Mouse (Mus musculus) heart, embryonic 15.5 days (tissue): ENCODE data around the gene Chd2. TPM values are rescaled to one million over a fixed set of nuclear protein-coding genes. Genes with fewer than 3 reads are reported as not detected.

Experiments
- ATAC-seq: fragments of 200-750 bp; cut with Nextera tagmentation; replicated peaks from 2 replicates; pipeline ENCODE4 v1.8.0; 2017; ENCODE audit warnings: low read depth, moderate TSS enrichment; ENCODE audit not compliant: insufficient number of reproducible peaks, insufficient read depth, low FRiP score
- H3K27ac ChIP-seq: fragments of 300-500 bp; sonication (generic); 2 replicates; pipeline ENCODE4 v1.5.1; 2015; ENCODE audit warnings: mild to moderate bottlenecking, inconsistent platforms
- H3K27me3 ChIP-seq: fragments of 300-500 bp; sonication (generic); 2 replicates; pipeline ENCODE4 v1.6.1; 2015; ENCODE audit warnings: inconsistent platforms
- H3K36me3 ChIP-seq: fragments of 300-500 bp; sonication (generic); 2 replicates; pipeline ENCODE4 v1.6.1; 2015; ENCODE audit warnings: mild to moderate bottlenecking, inconsistent platforms
- H3K4me1 ChIP-seq: fragments of 300-500 bp; sonication (generic); replicated peaks from 2 replicates; pipeline ENCODE4 v1.6.1; 2015; ENCODE audit warnings: inconsistent platforms
- H3K4me2 ChIP-seq: fragments of 300-500 bp; sonication (generic); 2 replicates; pipeline ENCODE4 v1.6.1; 2015; ENCODE audit warnings: inconsistent platforms, mild to moderate bottlenecking, moderate library complexity
- H3K4me3 ChIP-seq: fragments of 300-500 bp; sonication (generic); 2 replicates; pipeline ENCODE4 v1.5.1; 2015; ENCODE audit warnings: mild to moderate bottlenecking, inconsistent platforms
- H3K9ac ChIP-seq: fragments of 300-500 bp; sonication (generic); 2 replicates; pipeline ENCODE4 v1.6.1; 2015; ENCODE audit warnings: mild to moderate bottlenecking, inconsistent platforms
- H3K9me3 ChIP-seq: fragments of 300-500 bp; sonication (generic); replicated peaks from 2 replicates; pipeline ENCODE4 v1.6.1; 2016; ENCODE audit warnings: inconsistent platforms
- WGBS: fragments of 180-500 bp; shearing (Covaris S2); methylation state at CpG from one replicate; pipeline ENCODE4 v1.1.7; 2015; ENCODE audit warnings: mixed read lengths; 5-methylcytosine and 5-hydroxymethylcytosine counted together
- polyA plus RNA-seq: library from polyadenylated mRNA; unstranded; fragments of >200 nt; fragmentation: Nextera tagmentation; extraction: Ambion mirVana; gene quantifications from 2 replicates; pipeline ENCODE4 v1.2.1, GENCODE M21; 2015

Chd2 gene
- polyA plus RNA-seq, 1 experiment from 2014 or later: 41.2 TPM

- 58% methylated on average over 2 of the region's 2 CpGs for WGBS
- Histone ChIP-seq H3K4me3 (no peak overlapping the region), H3K27ac (no peak overlapping the region), H3K4me2 (0 out of 2 replicates have a peak overlapping the region, but pooled peaks have one; percentile 23), H3K9ac (no peak overlapping the region), H3K36me3 (peaks cover 34% of the 10 kb centered on the region), H3K27me3 (no peaks in the 10 kb centered on the region), H3K4me1 (peaks cover 37% of the 10 kb centered on the region), H3K9me3 (no peaks in the 10 kb centered on the region)
- ATAC-seq: no peak
Observed at GRCm38 (mm10) chr7:73548051-73548450, 6.4 kb upstream of the Chd2 start.

GRCm38 (mm10) chr7:73546561-73547510 is 5.2 kb upstream of the Chd2 start:
- peak overlapping the region; percentile 66 for H3K27ac ChIP-seq
- H3K4me1 ChIP-seq: peaks cover 33% of the 10 kb centered on the region
- H3K27me3 ChIP-seq: no peaks in the 10 kb centered on the region
- 29% methylated on average over 10 of the region's 10 CpGs for WGBS
- ATAC-seq: no peak
- no peak overlapping the region for H3K9ac ChIP-seq
- H3K4me3 ChIP-seq: peak overlapping the region; percentile 19; the same call in 1 of the 2 replicates
- peaks cover 37% of the 10 kb centered on the region for H3K36me3 ChIP-seq
- H3K9me3 ChIP-seq: no peaks in the 10 kb centered on the region
- H3K4me2 ChIP-seq: peak overlapping the region; percentile 49

DNA sequence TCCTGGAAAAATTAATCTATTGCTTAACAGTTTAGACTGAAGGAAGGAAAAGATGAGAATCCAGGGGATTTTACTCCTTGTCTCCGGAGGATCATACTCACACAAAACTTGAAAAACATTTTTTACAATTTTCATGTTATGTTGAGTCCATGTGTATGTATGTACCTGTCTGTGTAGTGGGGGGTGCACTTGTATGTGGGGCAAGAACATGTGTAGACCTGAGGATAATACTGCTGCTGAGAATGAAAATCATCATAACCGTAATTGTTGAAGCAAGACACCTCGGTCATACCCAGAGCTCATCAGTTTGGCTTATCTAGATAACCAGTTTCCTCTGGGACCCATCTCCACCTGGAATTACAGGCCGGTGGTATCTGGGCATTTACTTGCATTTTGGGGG is 3.4 kb upstream of the Chd2 start:
- H3K27me3 ChIP-seq: no peaks in the 10 kb centered on the region
- no peak overlapping the region for H3K4me3 ChIP-seq
- H3K9ac ChIP-seq: no peak overlapping the region
- H3K4me2 ChIP-seq: no peak overlapping the region
- peaks cover 31% of the 10 kb centered on the region for H3K36me3 ChIP-seq
- WGBS: 85% methylated on average over 4 of the region's 4 CpGs
- H3K9me3 ChIP-seq: no peaks in the 10 kb centered on the region
- no peak for ATAC-seq
- no peak overlapping the region for H3K27ac ChIP-seq
- H3K4me1 ChIP-seq: peaks cover 33% of the 10 kb centered on the region

- Histone ChIP-seq H3K9ac (no peak overlapping the region), H3K4me1 (peaks cover 21% of the 10 kb centered on the region), H3K4me3 (peak overlapping the region; percentile 73; the same call in 1 of the 2 replicates), H3K9me3 (no peaks in the 10 kb centered on the region), H3K4me2 (peak overlapping the region; percentile 59; the same call in 1 of the 2 replicates), H3K36me3 (peaks cover 14% of the 10 kb centered on the region), H3K27me3 (no peaks in the 10 kb centered on the region), H3K27ac (peak overlapping the region; percentile 98)
- no peak for ATAC-seq
- 75% methylated on average over 7 of the region's 7 CpGs for WGBS
Observed at GRCm38 (mm10) chr7:73542131-73542853, 662 bp upstream of the Chd2 start.

DNA sequence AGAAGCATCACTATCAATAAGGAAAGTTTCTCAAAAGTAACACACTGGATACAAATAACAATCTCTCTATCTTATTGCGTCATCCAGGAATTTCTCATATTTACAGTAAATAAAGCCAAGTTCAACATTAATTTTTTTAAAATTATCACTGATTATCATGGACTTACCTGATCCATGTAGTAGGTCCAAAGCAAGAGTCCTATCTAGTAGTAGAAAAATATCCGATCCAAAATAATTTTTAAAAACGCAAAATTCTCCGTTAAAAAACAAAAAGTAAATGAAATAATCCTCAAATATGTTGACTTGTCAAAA is 595 bp downstream of the Chd2 start:
- no peaks in the 10 kb centered on the region for H3K9me3 ChIP-seq
- H3K36me3 ChIP-seq: peaks cover 14% of the 10 kb centered on the region
- H3K27ac ChIP-seq: peak overlapping the region; percentile 98
- H3K4me1 ChIP-seq: peaks cover 19% of the 10 kb centered on the region
- 1% methylated on average over 4 of the region's 4 CpGs for WGBS
- no peaks in the 10 kb centered on the region for H3K27me3 ChIP-seq
- H3K9ac ChIP-seq: peak overlapping the region; percentile 88
- peak overlapping the region; percentile 73 for H3K4me3 ChIP-seq
- H3K4me2 ChIP-seq: peak overlapping the region; percentile 59
- ATAC-seq: no peak

- Histone ChIP-seq H3K9ac (peak overlapping the region; percentile 67), H3K36me3 (peaks cover 14% of the 10 kb centered on the region), H3K9me3 (no peaks in the 10 kb centered on the region), H3K4me2 (peak overlapping the region; percentile 54), H3K27me3 (no peaks in the 10 kb centered on the region), H3K4me1 (peaks cover 22% of the 10 kb centered on the region), H3K4me3 (peak overlapping the region; percentile 60), H3K27ac (peak overlapping the region; percentile 83)
- under 1% methylated on average over 12 of the region's 12 CpGs for WGBS
- no peak for ATAC-seq
Observed at GRCm38 (mm10) chr7:73540202-73541078, 1.2 kb downstream of the Chd2 start.

DNA sequence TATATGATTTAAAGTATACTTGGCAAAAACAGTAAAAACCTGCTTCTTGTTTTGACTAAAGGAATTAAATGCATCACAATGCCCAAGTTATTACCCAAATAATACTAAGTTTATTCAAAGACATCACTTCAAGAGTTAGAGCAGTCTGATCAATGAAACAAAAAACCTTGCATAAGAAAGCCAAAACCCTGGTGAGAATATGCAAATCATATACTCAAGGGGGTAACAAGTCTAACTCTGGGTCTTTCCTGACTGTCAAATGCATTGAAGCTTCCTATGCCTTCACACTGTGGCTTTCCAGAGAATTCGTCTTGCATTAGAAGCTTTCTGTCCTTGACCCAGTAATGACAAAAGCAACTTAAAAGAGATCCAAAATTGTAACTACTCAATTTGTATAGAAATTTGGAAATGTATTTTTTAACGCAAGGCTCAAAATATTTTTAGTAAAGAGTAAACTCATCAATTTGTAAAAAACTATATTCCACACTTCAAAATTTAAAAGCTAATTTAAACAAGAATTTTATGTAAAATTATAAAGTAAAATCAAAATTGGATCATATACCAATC is 2.4 kb downstream of the Chd2 start:
- ATAC-seq: no peak
- Histone ChIP-seq H3K4me2 (peak overlapping the region; percentile 73), H3K9me3 (no peaks in the 10 kb centered on the region), H3K4me1 (peaks cover 28% of the 10 kb centered on the region), H3K4me3 (peak overlapping the region; percentile 49), H3K27me3 (no peaks in the 10 kb centered on the region), H3K27ac (peak overlapping the region; percentile 68), H3K9ac (peak overlapping the region; percentile 60), H3K36me3 (peaks cover 10% of the 10 kb centered on the region; the same call in 1 of the 2 replicates)
- WGBS: 16% methylated on average over 2 of the region's 2 CpGs

DNA sequence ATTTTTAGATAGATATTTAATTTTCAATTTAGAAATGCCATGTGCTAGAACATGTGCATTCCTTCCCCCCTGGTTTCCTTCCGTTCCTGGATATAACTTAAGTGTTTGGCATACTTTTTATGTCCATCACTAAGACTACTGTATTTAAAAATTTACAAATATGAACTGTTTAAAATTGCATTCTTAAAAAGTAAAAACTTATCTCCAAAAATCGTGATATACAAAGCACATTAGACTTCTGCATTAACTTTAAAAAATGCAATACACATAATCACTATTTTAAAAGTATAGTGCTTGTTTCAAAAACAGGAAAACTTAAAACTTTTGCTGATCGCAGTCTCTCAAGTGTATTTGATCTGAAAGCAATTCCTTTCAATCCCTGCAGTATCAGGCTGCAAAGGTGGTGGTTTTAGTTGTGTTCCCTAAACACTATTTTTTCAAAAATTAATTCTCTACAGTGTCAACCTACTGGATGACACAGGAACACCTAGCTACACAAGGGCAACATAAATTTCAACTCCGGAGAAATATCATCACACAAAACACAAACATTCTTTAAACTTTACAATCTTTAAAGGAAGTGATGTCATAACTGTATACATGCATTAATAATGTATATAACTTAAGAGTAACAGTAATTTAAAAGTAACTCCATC is 3.1 kb downstream of the Chd2 start:
- no peak for ATAC-seq
- H3K27ac ChIP-seq: peak overlapping the region; percentile 94
- H3K4me2 ChIP-seq: peak overlapping the region; percentile 73
- no peaks in the 10 kb centered on the region for H3K9me3 ChIP-seq
- peak overlapping the region; percentile 51 for H3K4me3 ChIP-seq
- 5% methylated on average over 4 of the region's 4 CpGs for WGBS
- H3K36me3 ChIP-seq: peaks cover 7% of the 10 kb centered on the region; the same call in 1 of the 2 replicates
- H3K4me1 ChIP-seq: peaks cover 34% of the 10 kb centered on the region
- no peaks in the 10 kb centered on the region for H3K27me3 ChIP-seq
- H3K9ac ChIP-seq: peak overlapping the region; percentile 46

DNA sequence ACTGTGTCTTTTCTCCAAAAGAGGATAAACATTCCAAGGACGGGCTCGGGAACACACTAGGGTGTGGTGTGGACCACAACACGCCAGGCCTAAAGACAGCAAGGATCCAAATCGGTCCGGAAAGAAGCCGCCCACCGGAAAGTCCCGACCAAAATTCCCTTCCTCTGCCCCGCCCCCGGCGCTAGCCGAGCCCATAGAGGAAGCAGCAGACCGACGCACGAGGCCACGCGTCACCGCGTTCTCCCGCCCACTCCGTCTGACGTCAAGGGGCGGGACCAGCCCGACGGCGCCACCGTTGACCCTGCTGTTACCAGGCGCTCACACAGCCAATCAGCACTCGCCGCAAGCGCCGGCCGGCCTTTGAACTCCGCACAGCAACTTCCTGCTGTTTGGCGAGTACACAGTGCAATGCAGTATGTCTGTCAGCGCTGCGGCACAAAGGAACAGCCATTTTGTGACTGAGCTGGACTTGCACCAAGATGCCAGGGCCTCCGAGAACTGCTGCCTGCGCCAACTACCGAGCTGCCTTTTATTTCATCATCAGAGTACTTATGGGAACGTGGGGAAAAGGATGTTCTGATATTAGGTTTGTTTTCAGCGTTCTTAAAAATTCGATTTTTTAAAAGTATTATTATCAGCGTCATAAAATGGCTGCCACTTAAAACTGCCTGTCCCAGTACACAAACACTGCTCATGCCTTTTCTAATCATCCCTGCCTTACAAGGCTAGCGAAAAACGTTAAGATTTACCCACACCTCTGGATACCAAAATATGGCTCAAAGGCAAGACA is 3.8 kb downstream of the Chd2 start:
- H3K27me3 ChIP-seq: no peaks in the 10 kb centered on the region
- peak overlapping the region; percentile 94 for H3K27ac ChIP-seq
- peaks cover 3% of the 10 kb centered on the region; the same call in 1 of the 2 replicates for H3K36me3 ChIP-seq
- WGBS: 0% methylated on average over 46 of the region's 46 CpGs
- H3K9me3 ChIP-seq: no peaks in the 10 kb centered on the region
- peak; percentile 97 for ATAC-seq
- peak overlapping the region; percentile 73 for H3K4me2 ChIP-seq
- peak overlapping the region; percentile 51 for H3K4me3 ChIP-seq
- peak overlapping the region; percentile 46 for H3K9ac ChIP-seq
- peaks cover 42% of the 10 kb centered on the region for H3K4me1 ChIP-seq
